Mouse (Mus musculus) midbrain, postnatal 0 days (tissue): ENCODE data around the gene Dennd2a. TPM values are rescaled to one million over a fixed set of nuclear protein-coding genes. Genes with fewer than 3 reads are reported as not detected.
A peak's percentile ranks its signal among the peaks of the same experiment; 100 is the strongest.

ENCODE experiments used
- ATAC-seq: fragments of 200-750 bp; cut with Nextera tagmentation; 2 replicates; pipeline ENCODE4 v1.8.0; 2017; ENCODE audit warnings: moderate number of reproducible peaks, mild to moderate bottlenecking, moderate TSS enrichment, moderate library complexity; ENCODE audit not compliant: low FRiP score
- DNase-seq: peaks from one replicate; pipeline ENCODE4 v3.0.0-alpha.2; 2015; ENCODE audit warnings: low spot score
- H3K27ac ChIP-seq: fragments of 300-500 bp; sonication (generic); 2 replicates; pipeline ENCODE4 v1.5.1; 2014; ENCODE audit warnings: low read depth, mild to moderate bottlenecking, low read length, mixed read lengths
- H3K27me3 ChIP-seq: fragments of 300-500 bp; sonication (generic); 2 replicates; pipeline ENCODE4 v1.6.1; 2014; ENCODE audit warnings: low read length, control low read depth, mixed read lengths; ENCODE audit not compliant: insufficient read depth
- H3K36me3 ChIP-seq: fragments of 300-500 bp; sonication (generic); 2 replicates; pipeline ENCODE4 v1.6.1; 2014; ENCODE audit warnings: low read length, control low read depth, mixed read lengths; ENCODE audit not compliant: insufficient read depth
- H3K4me1 ChIP-seq: fragments of 300-500 bp; sonication (generic); 2 replicates; pipeline ENCODE4 v1.6.1; 2014; ENCODE audit warnings: mild to moderate bottlenecking, control low read depth, antibody characterized with exemption, low read length, mixed read lengths; ENCODE audit not compliant: insufficient read depth
- H3K4me2 ChIP-seq: fragments of 300-500 bp; sonication (generic); 2 replicates; pipeline ENCODE4 v1.6.1; 2014; ENCODE audit warnings: low read depth, mild to moderate bottlenecking, low read length, mixed read lengths; ENCODE audit not compliant: poor library complexity, severe bottlenecking
- H3K4me3 ChIP-seq: fragments of 300-500 bp; sonication (generic); 2 replicates; pipeline ENCODE4 v1.5.1; 2014; ENCODE audit warnings: low read depth, mild to moderate bottlenecking, low read length, moderate library complexity
- H3K9ac ChIP-seq: fragments of 300-500 bp; sonication (generic); replicated peaks from 2 replicates; pipeline ENCODE4 v1.6.1; 2014; ENCODE audit warnings: mild to moderate bottlenecking, low read length, moderate library complexity, mixed read lengths; ENCODE audit not compliant: poor library complexity, severe bottlenecking
- H3K9me3 ChIP-seq: fragments of 300-500 bp; sonication (generic); 2 replicates; pipeline ENCODE4 v1.6.1; 2016; ENCODE audit warnings: low read length, control low read depth
- CTCF ChIP-seq: IDR thresholded peaks from 2 replicates; pipeline ENCODE4 v1.5.1; 2016; ENCODE audit warnings: antibody characterized with exemption, mild to moderate bottlenecking
- WGBS: fragments of 180-500 bp; shearing (Covaris S2); extraction: QIAGEN DNeasy Blood & Tissue Kit; methylation state at CpG from one replicate; pipeline ENCODE4 v1.1.7; 2014; 5-methylcytosine and 5-hydroxymethylcytosine counted together
- polyA plus RNA-seq: library from polyadenylated mRNA; unstranded; fragments of >200 nt; fragmentation: Nextera tagmentation; extraction: Ambion mirVana; gene quantifications from 2 replicates; pipeline ENCODE4 v1.2.1, GENCODE M21; 2015
- total RNA-seq: library from RNA; depleted of rRNA; stranded (reverse); fragments of >200 nt; gene quantifications from 2 replicates; pipeline ENCODE4 v1.2.3, GENCODE M21; 2014

Gene Dennd2a
- total and polyA plus RNA-seq, 2 experiments from 2014 or later = 9.8 to 15.9 TPM

- ATAC-seq (no peak), DNase-seq (peak; percentile 25)
- 18% methylated on average over 2 of the region's 2 CpGs for WGBS
- no peaks in the 10 kb centered on the region for H3K36me3 ChIP-seq
- H3K9me3 ChIP-seq = no peaks in the 10 kb centered on the region
- H3K9ac ChIP-seq = no peak overlapping the region
- H3K4me1 ChIP-seq = no peaks in the 10 kb centered on the region
- H3K4me2 ChIP-seq = no peak overlapping the region
- no peaks in the 10 kb centered on the region for H3K27me3 ChIP-seq
- H3K27ac ChIP-seq = no peak overlapping the region
- no peak for TF ChIP-seq CTCF
- no peak overlapping the region for H3K4me3 ChIP-seq
Measured at GRCm38 (mm10) chr6:39434886-39435492, 122.7 kb downstream of the Dennd2a start.

GRCm38 (mm10) chr6:39434111-39434885 is 123.4 kb downstream of the Dennd2a start:
- no peak for DNase-seq
- Histone ChIP-seq H3K4me1 (no peaks in the 10 kb centered on the region), H3K27ac (no peak overlapping the region), H3K4me2 (no peak overlapping the region), H3K9me3 (no peaks in the 10 kb centered on the region), H3K4me3 (no peak overlapping the region), H3K36me3 (no peaks in the 10 kb centered on the region), H3K27me3 (no peaks in the 10 kb centered on the region), H3K9ac (no peak overlapping the region)
- TF ChIP-seq CTCF = no peak
- no peak for ATAC-seq
- WGBS = 95% methylated on average over 2 of the region's 2 CpGs

DNA sequence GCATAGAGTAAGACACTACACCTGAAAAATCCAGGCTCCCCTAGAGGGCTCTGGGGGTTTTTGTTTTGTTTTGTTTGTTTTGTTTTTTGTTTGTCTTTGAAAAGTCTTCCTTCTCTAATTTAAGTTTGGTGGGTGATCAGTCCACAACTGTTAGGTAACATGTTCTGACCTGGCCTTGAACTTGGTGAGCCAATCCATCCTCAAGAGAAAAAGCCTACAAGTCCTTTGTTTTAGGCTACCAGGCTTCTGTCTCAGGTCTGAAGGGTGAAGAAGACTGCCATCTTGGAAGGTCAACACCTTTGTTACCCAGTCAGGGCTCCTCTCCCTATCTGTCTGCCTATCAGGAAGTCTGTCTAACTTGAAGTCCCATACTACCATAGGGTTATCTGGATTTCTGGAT is 124.0 kb downstream of the Dennd2a start:
- no peak for TF ChIP-seq CTCF
- no peaks in the 10 kb centered on the region for H3K36me3 ChIP-seq
- no peaks in the 10 kb centered on the region for H3K27me3 ChIP-seq
- no peak overlapping the region for H3K4me2 ChIP-seq
- no peak for ATAC-seq
- DNase-seq = no peak
- H3K9me3 ChIP-seq = no peaks in the 10 kb centered on the region
- H3K27ac ChIP-seq = no peak overlapping the region
- H3K9ac ChIP-seq = no peak overlapping the region
- no peaks in the 10 kb centered on the region for H3K4me1 ChIP-seq
- H3K4me3 ChIP-seq = no peak overlapping the region

GRCm38 (mm10) chr6:39433174-39433573 is 124.5 kb downstream of the Dennd2a start:
- Histone ChIP-seq H3K4me3 (no peak overlapping the region), H3K27me3 (no peaks in the 10 kb centered on the region), H3K4me1 (no peaks in the 10 kb centered on the region), H3K4me2 (no peak overlapping the region), H3K9ac (no peak overlapping the region), H3K27ac (no peak overlapping the region), H3K36me3 (no peaks in the 10 kb centered on the region), H3K9me3 (no peaks in the 10 kb centered on the region)
- DNase-seq (no peak), ATAC-seq (no peak)
- TF ChIP-seq CTCF = no peak
- 84% methylated on average over 4 of the region's 4 CpGs for WGBS

GRCm38 (mm10) chr6:39430722-39431121 is 126.9 kb downstream of the Dennd2a start:
- Histone ChIP-seq H3K36me3 (no peaks in the 10 kb centered on the region), H3K4me1 (no peaks in the 10 kb centered on the region), H3K27me3 (no peaks in the 10 kb centered on the region), H3K27ac (no peak overlapping the region), H3K4me3 (no peak overlapping the region), H3K9ac (no peak overlapping the region), H3K4me2 (no peak overlapping the region), H3K9me3 (no peaks in the 10 kb centered on the region)
- no peak for DNase-seq
- no peak for TF ChIP-seq CTCF
- WGBS = 84% methylated on average over 11 of the region's 11 CpGs
- ATAC-seq = no peak

DNA sequence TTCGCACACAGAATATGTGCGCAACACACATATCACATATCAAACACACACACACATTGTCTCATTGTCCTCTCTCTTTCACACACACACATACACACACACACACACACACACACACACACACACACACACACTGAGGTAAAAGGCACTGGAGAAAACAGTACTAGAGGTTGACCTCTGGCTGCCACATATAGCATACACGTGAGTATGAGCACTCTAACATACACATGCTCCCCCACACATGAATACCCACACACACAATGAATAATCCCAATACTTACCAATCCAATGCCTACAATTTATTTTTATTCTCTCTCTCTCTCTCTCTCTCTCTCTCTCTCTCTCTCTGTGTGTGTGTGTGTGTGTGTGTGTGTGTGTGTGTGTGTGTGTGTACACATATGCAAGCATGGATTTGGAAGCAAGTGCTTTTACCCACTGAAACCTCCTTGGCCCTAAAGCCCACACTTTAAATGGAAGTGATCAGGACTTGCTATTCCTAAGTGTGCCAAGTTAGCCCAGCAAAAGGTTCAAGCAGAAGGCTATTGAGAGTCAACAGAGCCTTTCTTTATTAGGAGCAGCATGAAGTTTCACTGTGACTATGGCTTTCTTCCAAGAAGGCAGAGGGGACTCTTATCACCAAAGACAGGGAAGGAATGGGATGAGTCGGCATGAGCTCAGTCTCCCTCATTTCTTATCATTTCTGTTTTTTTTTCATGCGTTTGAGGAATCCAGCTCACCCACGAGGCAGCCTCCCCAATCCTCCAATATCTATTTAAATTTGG is 128.5 kb downstream of the Dennd2a start:
- Histone ChIP-seq H3K36me3 (no peaks in the 10 kb centered on the region), H3K4me1 (no peaks in the 10 kb centered on the region), H3K9me3 (no peaks in the 10 kb centered on the region), H3K27me3 (no peaks in the 10 kb centered on the region), H3K9ac (no peak overlapping the region), H3K4me2 (no peak overlapping the region), H3K4me3 (no peak overlapping the region), H3K27ac (no peak overlapping the region)
- TF ChIP-seq CTCF = no peak
- 77% methylated on average over 6 of the region's 6 CpGs for WGBS
- no peak for ATAC-seq
- peak; percentile 30 for DNase-seq
